In genomic region chr17:88195893-88196292, GRCm38 (mm10) we compare ENCODE assay signal across 20 mouse cellular contexts.
DNase-seq lines count a peak whose midpoint lies in the region; ATAC-seq and TF ChIP-seq lines count a peak whose summit lies in the region.
"Had no signal": no experiment of that assay in that cellular context is flagged by ENCODE, and none has a peak within 500 bp of the region (broad histone marks: within the 10 kb centered on the region; RNA-seq: fewer than 3 reads in every experiment).

No protein-coding gene starts in this region.

- H3K36me3 ChIP-seq in stomach, postnatal 0 days (ENCODE audit: control insufficient read depth, insufficient read depth, low read length): no peaks in the 10 kb centered on the region
- H3K36me3 ChIP-seq: embryonic facial prominence, embryonic 13.5 days; G1E; midbrain, embryonic 15.5 days had no signal

- peak overlapping the region; percentile 45 for H3K27ac ChIP-seq in stomach, postnatal 0 days (replicated peaks)
- H3K27ac ChIP-seq: embryonic facial prominence, embryonic 13.5 days; macrophage; midbrain, embryonic 15.5 days had no signal

- no peak for TF ChIP-seq EP300 in stomach, postnatal 0 days (optimal IDR thresholded peaks at IDR 0.05)

- no peak overlapping the region for H3K4me2 ChIP-seq in stomach, postnatal 0 days (replicated peaks; ENCODE audit: low read depth)
- H3K4me2 ChIP-seq: embryonic facial prominence, embryonic 13.5 days; heart, embryonic 11.5 days; liver, embryonic 11.5 days; midbrain, embryonic 15.5 days had no signal

- no peak for TF ChIP-seq CTCF in stomach, postnatal 0 days (IDR thresholded peaks at IDR 0.05; ENCODE audit: low read depth)

- H3K9me3 ChIP-seq in stomach, postnatal 0 days (ENCODE audit: control insufficient read depth, low read length): no peaks in the 10 kb centered on the region
- H3K9me3 ChIP-seq: embryonic facial prominence, embryonic 13.5 days; G1E; midbrain, embryonic 15.5 days had no signal

- H3K9ac ChIP-seq in stomach, postnatal 0 days (ENCODE audit: low read length): no peak overlapping the region
- H3K9ac ChIP-seq: embryonic facial prominence, embryonic 13.5 days; liver, postnatal 0 days; midbrain, embryonic 15.5 days had no signal

- ATAC-seq in stomach, postnatal 0 days (ENCODE audit: low FRiP score, low TSS enrichment): no peak
- ATAC-seq: forebrain, embryonic 14.5 days; liver, postnatal 0 days; midbrain, embryonic 15.5 days had no signal

- intact Hi-C loops in heart, postnatal 25 days (cut with DNase I): no loop called here

- peak; percentile 83 for DNase-seq in heart, adult 11 months
- DNase-seq in heart, postnatal 25 days (ENCODE audit: low spot score): no peak
- DNase-seq in Muller cell, postnatal 12 days (ENCODE audit: inconsistent ontology term): peak; percentile 4
- peak; percentile 39 for DNase-seq in large intestine, adult 2 months (ENCODE audit: low read depth, low spot score)
- DNase-seq in stomach, postnatal 0 days (ENCODE audit: low spot score): no peak
- no peak for DNase-seq in urinary bladder, adult 2 months (ENCODE audit: low spot score)
- DNase-seq in layer of hippocampus, postnatal 14 days (ENCODE audit: low spot score in 2 of 2): no peak
- DNase-seq: cerebellum, adult 18-20 months; cerebellum, postnatal 25 days; kidney, postnatal 36 days; left cerebral cortex, postnatal 4 days; liver, postnatal 0 days; thymus, postnatal 25 days had no signal

- WGBS in large intestine, adult 2 months: 20% methylated on average over 6 of the region's 6 CpGs
- 41% methylated on average over 6 of the region's 6 CpGs for WGBS in stomach, postnatal 0 days

- no peaks in the 10 kb centered on the region for H3K27me3 ChIP-seq in stomach, postnatal 0 days (ENCODE audit: control insufficient read depth, insufficient read depth, low read length)
- H3K27me3 ChIP-seq: embryonic facial prominence, embryonic 13.5 days; midbrain, embryonic 15.5 days had no signal

- H3K4me3 ChIP-seq in stomach, postnatal 0 days (ENCODE audit: low read depth, low read length): no peak overlapping the region
- H3K4me3 ChIP-seq: embryonic facial prominence, embryonic 13.5 days; midbrain, embryonic 15.5 days had no signal

- no peaks in the 10 kb centered on the region for H3K4me1 ChIP-seq in stomach, postnatal 0 days (replicated peaks; ENCODE audit: control insufficient read depth, insufficient read depth)
- H3K4me1 ChIP-seq: midbrain, embryonic 15.5 days had no signal

Comparison
In these comparisons a context has a peak if more than half of its experiments do, and no peak if none do; other contexts are left out.
1. DNase-seq: peak in heart, adult 11 months (single experiment), Muller cell, postnatal 12 days (single experiment) and large intestine, adult 2 months (single experiment); none in heart, postnatal 25 days (single experiment), stomach, postnatal 0 days (single experiment), urinary bladder, adult 2 months (single experiment) and layer of hippocampus, postnatal 14 days (0 of 2).